Mouse (Mus musculus): ENCODE results near the gene Stat5b.

DNA sequence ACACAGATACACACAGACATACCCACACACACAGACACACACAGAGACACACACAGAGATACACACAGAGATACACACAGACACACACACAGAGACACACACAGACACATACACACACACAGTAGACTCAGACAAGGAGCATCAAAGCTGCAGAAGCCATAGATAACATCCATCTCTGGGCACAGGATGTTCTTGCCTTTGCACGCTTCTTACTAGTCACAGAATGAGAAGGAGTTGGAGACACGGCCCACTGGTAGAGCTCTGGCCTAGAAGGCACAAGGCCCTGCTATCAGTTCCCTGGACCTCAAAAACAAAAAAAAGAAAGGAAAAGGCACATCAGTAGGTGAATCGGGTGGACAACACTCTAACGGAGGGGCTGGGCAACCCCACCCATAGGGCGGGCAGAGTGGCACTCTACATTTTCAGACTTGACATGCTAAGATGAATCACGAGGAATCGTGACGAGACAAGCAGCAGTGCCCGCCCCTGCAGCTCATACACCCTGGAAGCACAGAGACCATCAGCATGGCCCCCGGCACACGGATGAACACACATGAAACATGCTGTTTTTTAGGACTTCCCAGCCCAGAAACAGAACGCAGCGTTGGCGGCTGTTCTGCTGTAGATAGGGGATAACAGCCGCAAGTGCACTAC is 32.0 kb downstream of the Stat5b start:
- TF ChIP-seq CTCF (IDR thresholded peaks at IDR 0.05; ENCODE audit: low read depth) (no peak), EP300 (IDR thresholded peaks at IDR 0.05; ENCODE audit: low read depth) (no peak)
